Mouse (Mus musculus): ENCODE results near the gene Disc1. TPM values are rescaled to one million over a fixed set of nuclear protein-coding genes. Genes with fewer than 3 reads are reported as not detected.

Disc1 gene
- polyA plus RNA-seq, 1 experiment: 0.12 TPM

GRCm38 (mm10) chr8:125165505-125166446, 111.8 kb downstream of the Disc1 start:
- H3K79me3 ChIP-seq (ENCODE audit: low read depth): no peaks in the 10 kb centered on the region
- peaks cover 37% of the 10 kb centered on the region for H3K27me3 ChIP-seq (ENCODE audit: control insufficient read depth, insufficient read depth, insufficient read length)
- H3K79me2 ChIP-seq (ENCODE audit: control insufficient read depth, insufficient read depth): no peaks in the 10 kb centered on the region
- H3K36me3 ChIP-seq (ENCODE audit: control insufficient read depth, insufficient read depth): no peaks in the 10 kb centered on the region
- H3ac ChIP-seq (ENCODE audit: control insufficient read depth, insufficient read length, low read depth): no peak overlapping the region
- H3K4me3 ChIP-seq (ENCODE audit: insufficient read depth, poor library complexity, severe bottlenecking): no peak overlapping the region
- TF ChIP-seq MAX (IDR thresholded peaks at IDR 0.05): no peak
- TF ChIP-seq MYOD1 (IDR thresholded peaks at IDR 0.05; ENCODE audit: control insufficient read depth, insufficient read length, low read depth): no peak
- TF ChIP-seq FOSL1 (IDR thresholded peaks at IDR 0.05; ENCODE audit: insufficient read depth, low read length, poor library complexity, severe bottlenecking): no peak
- TF ChIP-seq CEBPB (IDR thresholded peaks at IDR 0.05; ENCODE audit: low read depth): no peak
- TF ChIP-seq MYOG (IDR thresholded peaks at IDR 0.05; ENCODE audit: control insufficient read depth, extremely low read depth, insufficient read length): no peak
- TF ChIP-seq USF1 (IDR thresholded peaks at IDR 0.05; ENCODE audit: low read depth): no peak
- TF ChIP-seq CTCF (IDR thresholded peaks at IDR 0.05; ENCODE audit: control insufficient read depth, insufficient read depth, insufficient read length): no peak

GRCm38 (mm10) chr8:125166545-125166944, 112.5 kb downstream of the Disc1 start:
- no peak overlapping the region for H3K4me3 ChIP-seq (ENCODE audit: insufficient read depth, poor library complexity, severe bottlenecking)
- no peaks in the 10 kb centered on the region for H3K79me3 ChIP-seq (ENCODE audit: low read depth)
- TF ChIP-seq MYOG (IDR thresholded peaks at IDR 0.05; ENCODE audit: control insufficient read depth, extremely low read depth, insufficient read length): no peak
- TF ChIP-seq MAX (IDR thresholded peaks at IDR 0.05): no peak
- H3K27me3 ChIP-seq (ENCODE audit: control insufficient read depth, insufficient read depth, insufficient read length): peaks cover 30% of the 10 kb centered on the region
- H3ac ChIP-seq (ENCODE audit: control insufficient read depth, insufficient read length, low read depth): no peak overlapping the region
- no peaks in the 10 kb centered on the region for H3K36me3 ChIP-seq (ENCODE audit: control insufficient read depth, insufficient read depth)
- no peaks in the 10 kb centered on the region for H3K79me2 ChIP-seq (ENCODE audit: control insufficient read depth, insufficient read depth)

- no peaks in the 10 kb centered on the region for H3K79me3 ChIP-seq (ENCODE audit: low read depth)
- H3K36me3 ChIP-seq (ENCODE audit: control insufficient read depth, insufficient read depth): no peaks in the 10 kb centered on the region
- no peak for TF ChIP-seq FOSL1 (IDR thresholded peaks at IDR 0.05; ENCODE audit: insufficient read depth, low read length, poor library complexity, severe bottlenecking)
- H3K79me2 ChIP-seq (ENCODE audit: control insufficient read depth, insufficient read depth): no peaks in the 10 kb centered on the region
- H3K4me3 ChIP-seq (ENCODE audit: insufficient read depth, poor library complexity, severe bottlenecking): no peak overlapping the region
- no peak overlapping the region for H3ac ChIP-seq (ENCODE audit: control insufficient read depth, insufficient read length, low read depth)
- H3K27me3 ChIP-seq (ENCODE audit: control insufficient read depth, insufficient read depth, insufficient read length): peaks cover 27% of the 10 kb centered on the region
These were observed 113.0 kb downstream of the Disc1 start for GRCm38 (mm10) chr8:125166988-125167387.

GRCm38 (mm10) chr8:125169628-125170027, 115.6 kb downstream of the Disc1 start:
- TF ChIP-seq MYOG (IDR thresholded peaks at IDR 0.05; ENCODE audit: control insufficient read depth, extremely low read depth, insufficient read length): no peak
- no peak for TF ChIP-seq CTCF (IDR thresholded peaks at IDR 0.05; ENCODE audit: control insufficient read depth, insufficient read depth, insufficient read length)
- no peak for TF ChIP-seq FOSL1 (IDR thresholded peaks at IDR 0.05; ENCODE audit: insufficient read depth, low read length, poor library complexity, severe bottlenecking)
- no peak for TF ChIP-seq MAX (IDR thresholded peaks at IDR 0.05)
- no peak overlapping the region for H3K4me3 ChIP-seq (ENCODE audit: insufficient read depth, poor library complexity, severe bottlenecking)
- H3ac ChIP-seq (ENCODE audit: control insufficient read depth, insufficient read length, low read depth): no peak overlapping the region
- H3K27me3 ChIP-seq (ENCODE audit: control insufficient read depth, insufficient read depth, insufficient read length): peaks cover 27% of the 10 kb centered on the region
- no peaks in the 10 kb centered on the region for H3K79me3 ChIP-seq (ENCODE audit: low read depth)
- H3K36me3 ChIP-seq (ENCODE audit: control insufficient read depth, insufficient read depth): no peaks in the 10 kb centered on the region
- no peaks in the 10 kb centered on the region for H3K79me2 ChIP-seq (ENCODE audit: control insufficient read depth, insufficient read depth)

- TF ChIP-seq CTCF (IDR thresholded peaks at IDR 0.05; ENCODE audit: control insufficient read depth, insufficient read depth, insufficient read length) (no peak), MYOG (IDR thresholded peaks at IDR 0.05; ENCODE audit: control insufficient read depth, extremely low read depth, insufficient read length) (no peak), CEBPB (IDR thresholded peaks at IDR 0.05; ENCODE audit: low read depth) (no peak), USF1 (IDR thresholded peaks at IDR 0.05; ENCODE audit: low read depth) (no peak), MYOD1 (IDR thresholded peaks at IDR 0.05; ENCODE audit: control insufficient read depth, insufficient read length, low read depth) (no peak), FOSL1 (IDR thresholded peaks at IDR 0.05; ENCODE audit: insufficient read depth, low read length, poor library complexity, severe bottlenecking) (no peak), MAX (IDR thresholded peaks at IDR 0.05) (no peak)
- no peak overlapping the region for H3ac ChIP-seq (ENCODE audit: control insufficient read depth, insufficient read length, low read depth)
- no peak overlapping the region for H3K4me3 ChIP-seq (ENCODE audit: insufficient read depth, poor library complexity, severe bottlenecking)
- peaks cover 28% of the 10 kb centered on the region for H3K27me3 ChIP-seq (ENCODE audit: control insufficient read depth, insufficient read depth, insufficient read length)
- no peaks in the 10 kb centered on the region for H3K79me2 ChIP-seq (ENCODE audit: control insufficient read depth, insufficient read depth)
- H3K79me3 ChIP-seq (ENCODE audit: low read depth): no peaks in the 10 kb centered on the region
- H3K36me3 ChIP-seq (ENCODE audit: control insufficient read depth, insufficient read depth): no peaks in the 10 kb centered on the region
These were observed 117.5 kb downstream of the Disc1 start for GRCm38 (mm10) chr8:125171531-125171930.

GRCm38 (mm10) chr8:125174237-125174636, 120.2 kb downstream of the Disc1 start:
- peaks cover 24% of the 10 kb centered on the region for H3K27me3 ChIP-seq (ENCODE audit: control insufficient read depth, insufficient read depth, insufficient read length)
- H3ac ChIP-seq (ENCODE audit: control insufficient read depth, insufficient read length, low read depth): no peak overlapping the region
- H3K36me3 ChIP-seq (ENCODE audit: control insufficient read depth, insufficient read depth): no peaks in the 10 kb centered on the region
- no peaks in the 10 kb centered on the region for H3K79me3 ChIP-seq (ENCODE audit: low read depth)
- TF ChIP-seq USF1 (IDR thresholded peaks at IDR 0.05; ENCODE audit: low read depth): no peak
- TF ChIP-seq MYOG (IDR thresholded peaks at IDR 0.05; ENCODE audit: control insufficient read depth, extremely low read depth, insufficient read length): no peak
- no peak for TF ChIP-seq FOSL1 (IDR thresholded peaks at IDR 0.05; ENCODE audit: insufficient read depth, low read length, poor library complexity, severe bottlenecking)
- no peak for TF ChIP-seq MYOD1 (IDR thresholded peaks at IDR 0.05; ENCODE audit: control insufficient read depth, insufficient read length, low read depth)
- no peak for TF ChIP-seq CTCF (IDR thresholded peaks at IDR 0.05; ENCODE audit: control insufficient read depth, insufficient read depth, insufficient read length)
- no peak for TF ChIP-seq CEBPB (IDR thresholded peaks at IDR 0.05; ENCODE audit: low read depth)
- TF ChIP-seq MAX (IDR thresholded peaks at IDR 0.05): no peak
- no peaks in the 10 kb centered on the region for H3K79me2 ChIP-seq (ENCODE audit: control insufficient read depth, insufficient read depth)
- H3K4me3 ChIP-seq (ENCODE audit: insufficient read depth, poor library complexity, severe bottlenecking): no peak overlapping the region
